Mouse (Mus musculus) lung, embryonic 14.5 days (tissue): Measurements from ENCODE around the gene Mybbp1a. TPM values are rescaled to one million over a fixed set of nuclear protein-coding genes. Genes with fewer than 3 reads are reported as not detected.

ENCODE experiments used
- ATAC-seq: fragments of 200-750 bp; cut with Nextera tagmentation; 2 replicates; pipeline ENCODE4 v1.8.0; 2017; ENCODE audit warnings: mild to moderate bottlenecking, moderate TSS enrichment, moderate library complexity; ENCODE audit not compliant: insufficient read depth
- DNase-seq: peaks from one replicate; pipeline ENCODE4 v3.0.0-alpha.2; 2015
- H3K27ac ChIP-seq: fragments of 300-500 bp; sonication (generic); 2 replicates; pipeline ENCODE4 v1.5.1; 2014; ENCODE audit warnings: low read depth, mild to moderate bottlenecking, moderate library complexity
- H3K27me3 ChIP-seq: fragments of 300-500 bp; sonication (generic); 2 replicates; pipeline ENCODE4 v1.6.1; 2014; ENCODE audit warnings: low read length, control low read depth; ENCODE audit not compliant: insufficient read depth
- H3K36me3 ChIP-seq: fragments of 300-500 bp; sonication (generic); 2 replicates; pipeline ENCODE4 v1.6.1; 2014; ENCODE audit warnings: control low read depth; ENCODE audit not compliant: insufficient read depth
- H3K4me1 ChIP-seq: fragments of 300-500 bp; sonication (generic); 2 replicates; pipeline ENCODE4 v1.6.1; 2014; ENCODE audit warnings: antibody characterized with exemption, control low read depth; ENCODE audit not compliant: insufficient read depth
- H3K4me2 ChIP-seq: fragments of 300-500 bp; sonication (generic); 2 replicates; pipeline ENCODE4 v1.6.1; 2014; ENCODE audit warnings: mild to moderate bottlenecking
- H3K4me3 ChIP-seq: fragments of 300-500 bp; sonication (generic); 2 replicates; pipeline ENCODE4 v1.5.1; 2014; ENCODE audit warnings: low read depth, low read length
- H3K9ac ChIP-seq: fragments of 300-500 bp; sonication (generic); 2 replicates; pipeline ENCODE4 v1.6.1; 2014
- H3K9me3 ChIP-seq: fragments of 300-500 bp; sonication (generic); 2 replicates; pipeline ENCODE4 v1.6.1; 2016; ENCODE audit warnings: low read depth, low read length, control low read depth
- CTCF ChIP-seq: IDR thresholded peaks from 2 replicates; pipeline ENCODE4 v1.5.1; 2016; ENCODE audit warnings: antibody characterized with exemption, low read depth
- WGBS: fragments of 180-500 bp; shearing (Covaris S2); extraction: QIAGEN DNeasy Blood & Tissue Kit; methylation state at CpG from one replicate; pipeline ENCODE4 v1.1.7; 2014; 5-methylcytosine and 5-hydroxymethylcytosine counted together
- polyA plus RNA-seq: library from polyadenylated mRNA; unstranded; fragments of >200 nt; fragmentation: Nextera tagmentation; extraction: Ambion mirVana; gene quantifications from 2 replicates; pipeline ENCODE4 v1.2.1, GENCODE M21; 2014

Mybbp1a gene
- polyA plus RNA-seq, 1 experiment from 2014 or later, result 161 TPM

DNA sequence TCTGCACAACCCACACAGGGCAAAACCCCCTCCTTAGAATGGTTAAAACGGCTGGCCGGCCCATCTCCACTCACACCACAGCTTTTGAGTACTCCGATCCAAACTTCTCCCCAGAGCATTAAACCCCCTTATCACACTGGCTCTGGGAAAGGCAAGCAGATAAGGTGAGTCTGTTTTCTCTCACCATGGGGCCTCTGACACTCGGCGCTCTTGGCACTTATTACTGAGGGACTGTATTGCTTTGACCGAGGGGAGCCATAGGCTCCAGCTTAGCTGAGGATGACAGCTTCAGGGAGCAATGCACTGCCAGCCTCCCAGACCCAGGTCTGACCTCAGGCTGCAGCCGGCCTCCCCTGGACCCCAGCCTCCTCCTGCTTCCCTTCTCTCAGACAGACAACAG, 33.6 kb upstream of the Mybbp1a start:
- 6% methylated on average over 7 of the region's 7 CpGs for WGBS
- Histone ChIP-seq H3K27me3 (no peaks in the 10 kb centered on the region), H3K4me3 (peak overlapping the region; percentile 94), H3K27ac (peak overlapping the region; percentile 90), H3K9me3 (no peaks in the 10 kb centered on the region), H3K4me1 (peaks cover 50% of the 10 kb centered on the region), H3K36me3 (peaks cover 25% of the 10 kb centered on the region), H3K4me2 (peak overlapping the region; percentile 97), H3K9ac (peak overlapping the region; percentile 34; the same call in 1 of the 2 replicates)
- DNase-seq (peak; percentile 65), ATAC-seq (no peak)
- TF ChIP-seq CTCF, result no peak

DNA sequence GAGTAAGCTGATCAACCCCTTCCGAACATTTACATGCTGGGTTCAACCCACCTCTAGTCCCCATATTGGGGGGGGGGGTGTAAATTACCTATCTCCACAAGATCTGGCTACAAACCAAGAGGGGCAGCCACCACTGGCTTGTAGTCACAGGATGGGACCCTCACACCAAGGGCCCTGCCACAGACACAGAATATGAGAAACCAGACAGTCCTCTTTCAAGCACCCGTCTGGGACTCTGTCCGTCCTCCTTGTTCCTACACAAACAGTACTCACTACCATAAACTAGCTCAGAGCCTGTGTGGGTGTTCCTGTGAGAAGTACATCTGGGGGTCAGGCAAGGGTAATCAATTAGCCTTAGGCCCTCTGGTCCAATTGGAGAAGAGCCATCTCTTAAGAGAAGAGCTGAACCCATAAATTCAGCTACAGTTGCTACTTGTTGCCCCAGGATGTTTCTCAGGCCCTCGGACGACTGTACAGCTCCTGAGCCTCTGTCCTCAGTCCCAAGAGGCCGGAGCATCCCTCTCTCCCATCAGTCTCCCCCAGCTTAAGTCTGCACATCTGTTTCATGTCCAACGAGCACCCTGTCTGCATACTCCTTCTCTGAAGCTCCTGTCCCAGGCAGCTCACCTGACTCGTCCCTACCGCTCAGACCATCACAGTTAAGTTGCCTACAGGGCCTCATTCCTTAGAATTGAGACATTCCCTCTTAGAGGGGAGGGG, 32.5 kb upstream of the Mybbp1a start:
- Histone ChIP-seq H3K4me2 (peak overlapping the region; percentile 97), H3K4me1 (peaks cover 42% of the 10 kb centered on the region)
- 17% methylated on average over 9 of the region's 9 CpGs for WGBS

DNA sequence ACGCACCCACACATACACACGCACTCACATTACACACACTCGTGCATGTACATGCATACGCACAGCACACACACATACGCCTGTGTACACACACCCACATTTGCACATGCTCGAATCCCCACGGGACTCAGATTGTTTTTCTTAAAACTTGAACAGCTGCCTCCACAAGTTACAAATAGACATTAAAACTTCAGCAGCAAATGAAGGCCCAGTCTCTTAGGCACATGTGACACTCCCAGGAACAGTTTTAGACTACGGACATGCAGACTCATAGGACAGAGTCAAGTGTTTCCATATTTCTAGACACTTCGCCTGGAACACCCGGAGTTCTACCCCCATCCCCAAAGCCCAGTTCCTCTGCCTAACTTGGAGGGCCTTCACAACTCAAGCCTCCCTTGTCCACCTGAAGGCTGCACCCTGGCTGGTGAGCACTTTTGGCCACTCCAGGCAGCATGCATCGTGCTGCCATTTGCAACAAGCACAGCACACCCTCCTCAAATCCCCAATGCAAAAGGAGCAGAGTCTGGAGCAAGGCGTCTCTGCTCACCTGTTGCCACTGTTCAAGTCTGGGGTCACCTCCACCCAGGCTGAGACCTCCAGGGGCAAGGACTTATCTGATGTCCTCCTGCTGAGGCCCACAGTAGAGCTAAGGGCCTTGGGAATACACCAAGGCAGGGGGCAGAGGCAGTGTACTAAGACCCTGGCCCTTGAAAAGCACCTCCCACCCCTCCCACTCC, 31.3 kb upstream of the Mybbp1a start:
- H3K4me1 ChIP-seq, result peaks cover 36% of the 10 kb centered on the region

More for the DNA sequence above, 32.5 kb upstream of the Mybbp1a start:
- peak overlapping the region; percentile 87 for H3K9ac ChIP-seq
- H3K27ac ChIP-seq, result peak overlapping the region; percentile 90
- no peak for TF ChIP-seq CTCF
- H3K9me3 ChIP-seq, result no peaks in the 10 kb centered on the region
- no peaks in the 10 kb centered on the region for H3K27me3 ChIP-seq
- peak overlapping the region; percentile 94 for H3K4me3 ChIP-seq
- ATAC-seq, result no peak
- DNase-seq, result peak; percentile 41
- peaks cover 15% of the 10 kb centered on the region for H3K36me3 ChIP-seq

DNA sequence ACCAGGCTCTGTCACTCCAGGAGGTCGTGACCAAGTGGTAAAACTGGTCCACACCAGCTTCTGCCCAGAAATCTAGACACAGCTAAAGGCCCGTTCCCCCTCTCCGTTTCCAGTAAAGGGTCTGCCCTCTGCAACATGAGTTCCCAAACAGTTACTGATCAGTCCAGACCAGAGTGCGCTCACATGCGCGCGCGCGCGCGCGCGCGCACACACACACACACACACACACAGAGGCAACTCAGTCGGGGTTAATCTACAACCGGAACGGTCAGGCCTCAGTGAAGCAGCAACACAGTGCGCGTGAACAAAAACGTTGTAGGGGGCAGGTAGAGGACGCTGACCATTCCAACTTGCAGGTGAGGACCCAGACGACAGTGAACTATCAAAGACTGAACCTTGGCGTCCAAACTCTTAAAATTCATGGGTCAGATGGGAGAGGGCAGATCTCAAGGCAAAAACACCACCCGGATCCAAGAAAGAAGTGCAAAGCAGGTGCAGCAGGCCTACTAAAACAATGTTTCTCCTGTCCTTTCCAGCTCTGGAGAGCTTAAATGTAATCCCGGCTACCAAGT, 30.5 kb upstream of the Mybbp1a start:
- Histone ChIP-seq H3K27me3 (no peaks in the 10 kb centered on the region), H3K4me1 (peaks cover 30% of the 10 kb centered on the region), H3K27ac (peak overlapping the region; percentile 92), H3K36me3 (0 out of 2 replicates have a peak, but pooled peaks cover 5% of the 10 kb centered on the region), H3K9ac (peak overlapping the region; percentile 87), H3K4me3 (peak overlapping the region; percentile 94), H3K9me3 (no peaks in the 10 kb centered on the region), H3K4me2 (peak overlapping the region; percentile 97)
- ATAC-seq, result 0 out of 2 replicates have a peak, but pooled peaks have one; percentile 18
- TF ChIP-seq CTCF, result no peak
- peak; percentile 63 for DNase-seq
- WGBS, result under 1% methylated on average over 25 of the region's 25 CpGs

More for the DNA sequence above, 31.3 kb upstream of the Mybbp1a start:
- H3K4me2 ChIP-seq, result peak overlapping the region; percentile 97
- WGBS, result 37% methylated on average over 12 of the region's 12 CpGs
- no peaks in the 10 kb centered on the region for H3K9me3 ChIP-seq
- ATAC-seq, result no peak
- peak overlapping the region; percentile 94 for H3K4me3 ChIP-seq
- H3K36me3 ChIP-seq, result 0 out of 2 replicates have a peak, but pooled peaks cover 5% of the 10 kb centered on the region
- no peak for TF ChIP-seq CTCF
- H3K9ac ChIP-seq, result peak overlapping the region; percentile 87
- no peaks in the 10 kb centered on the region for H3K27me3 ChIP-seq
- H3K27ac ChIP-seq, result peak overlapping the region; percentile 90; the same call in 1 of the 2 replicates
- peak; percentile 34 for DNase-seq

DNA sequence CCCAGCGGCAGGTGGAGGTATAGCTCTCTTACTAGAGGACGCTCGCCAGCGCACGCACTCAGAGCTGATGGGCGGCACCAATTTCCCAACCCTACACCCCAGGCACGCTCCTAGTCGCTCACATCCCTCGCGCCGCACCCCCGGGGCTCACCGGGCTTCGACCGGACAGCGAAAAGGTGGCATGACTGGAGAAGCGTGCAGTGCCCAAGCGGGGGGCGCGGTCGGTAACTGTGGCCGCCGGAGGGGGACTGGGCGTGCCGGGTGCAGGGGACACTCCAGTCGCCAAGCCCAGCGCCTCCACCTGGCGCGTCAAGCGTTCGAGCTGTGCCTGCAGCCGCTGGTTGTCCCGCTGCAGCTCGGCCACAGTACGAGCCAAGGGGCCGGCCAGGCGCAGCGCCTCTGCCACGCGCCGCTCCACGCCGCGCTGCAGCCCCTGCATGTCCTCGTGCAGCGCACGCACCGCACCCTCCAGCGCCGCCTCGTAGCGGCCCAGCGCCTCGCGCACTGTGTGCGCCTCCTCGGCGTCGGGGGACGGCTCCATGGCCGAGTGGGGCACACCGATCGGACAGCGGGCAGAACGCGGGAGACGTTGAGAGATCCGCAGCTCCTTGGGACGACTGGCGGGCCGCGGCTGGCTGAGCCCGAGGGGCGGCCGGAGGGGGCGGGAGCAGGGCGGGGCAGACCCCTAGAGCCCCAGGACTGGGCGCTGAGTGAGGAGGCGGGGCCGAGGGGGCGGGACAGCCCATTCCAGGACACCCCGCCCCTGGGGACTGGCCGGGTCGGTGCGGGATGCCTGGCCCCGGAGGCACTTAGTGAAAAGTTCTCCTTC, 29.8 kb upstream of the Mybbp1a start, which contains the start of gene Smtnl2:
TSS of gene Smtnl2 (minus strand) at position 621 of the 829 bp plus-strand sequence.
- no peaks in the 10 kb centered on the region for H3K9me3 ChIP-seq
- peak; percentile 61 for TF ChIP-seq CTCF
- peak within 1 kb of the TSS; percentile 97 for H3K4me2 ChIP-seq
- H3K36me3 ChIP-seq, result 0 out of 2 replicates have a peak, but pooled peaks cover 5% of the 10 kb centered on the region
- peak; percentile 94 for ATAC-seq
- DNase-seq, result peak; percentile 96
- under 1% methylated on average over 82 of the region's 86 CpGs for WGBS
- peaks cover 23% of the 10 kb centered on the region for H3K4me1 ChIP-seq
- H3K4me3 ChIP-seq, result peak within 1 kb of the TSS; percentile 94
- peak within 1 kb of the TSS; percentile 87 for H3K9ac ChIP-seq
- no peaks in the 10 kb centered on the region for H3K27me3 ChIP-seq
- H3K27ac ChIP-seq, result peak within 1 kb of the TSS; percentile 92

DNA sequence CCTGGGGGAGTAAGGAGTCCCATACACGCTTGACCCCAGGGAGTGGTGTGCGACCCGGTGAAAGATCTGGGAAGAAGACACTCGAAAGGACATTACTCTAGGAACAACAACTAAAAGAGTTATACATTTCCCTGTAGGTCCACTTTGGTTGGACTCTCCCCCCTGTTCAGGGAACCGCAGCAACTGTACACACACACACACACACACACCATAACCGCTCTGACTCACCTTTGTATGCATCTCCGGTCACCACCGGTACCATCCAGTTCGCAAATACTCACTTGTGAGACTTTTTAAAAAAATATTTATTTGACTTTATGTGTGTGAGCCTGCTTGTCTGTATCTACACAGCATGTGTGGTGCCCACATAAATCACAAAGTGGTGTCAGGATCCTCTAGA, 29.2 kb upstream of the Mybbp1a start:
- H3K27ac ChIP-seq, result 0 out of 2 replicates have a peak overlapping the region, but pooled peaks have one; percentile 92
- peak overlapping the region; percentile 94 for H3K4me3 ChIP-seq
- H3K9me3 ChIP-seq, result no peaks in the 10 kb centered on the region
- DNase-seq, result no peak
- peak overlapping the region; percentile 14; the same call in 1 of the 2 replicates for H3K9ac ChIP-seq
- peak; percentile 9; the same call in 1 of the 2 replicates for ATAC-seq
- peak overlapping the region; percentile 97 for H3K4me2 ChIP-seq
- no peak for TF ChIP-seq CTCF
- 0 out of 2 replicates have a peak, but pooled peaks cover 1% of the 10 kb centered on the region for H3K36me3 ChIP-seq
- H3K27me3 ChIP-seq, result no peaks in the 10 kb centered on the region
- WGBS, result 20% methylated on average over 9 of the region's 9 CpGs
- peaks cover 17% of the 10 kb centered on the region for H3K4me1 ChIP-seq
